Mouse (Mus musculus): ENCODE data around the gene Ormdl3. TPM values are rescaled to one million over a fixed set of nuclear protein-coding genes. Genes with fewer than 3 reads are reported as not detected.

The Ormdl3 gene
- polyA plus RNA-seq, 1 experiment: 17.1 TPM

DNA sequence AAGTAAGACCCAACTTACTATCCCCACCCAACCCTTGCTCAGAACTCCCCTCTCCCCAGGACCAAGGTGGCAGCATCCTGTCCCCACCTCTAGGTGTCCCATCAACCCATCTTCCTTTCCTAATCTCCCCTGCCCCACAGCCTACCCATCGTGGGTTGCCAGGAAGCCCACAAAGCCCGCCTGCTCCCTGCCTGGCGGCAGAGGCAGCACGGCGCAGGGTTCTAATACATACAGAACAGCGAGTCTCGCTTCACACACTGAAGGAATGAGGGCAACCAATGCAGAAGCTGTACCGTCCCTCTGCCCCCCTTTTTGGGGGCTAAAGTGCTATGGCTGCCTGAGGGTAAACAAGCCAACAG, 5.2 kb downstream of the Ormdl3 start:
- H3K4me3 ChIP-seq (ENCODE audit: insufficient read depth, low read length): no peak overlapping the region
- H3K4me1 ChIP-seq (ENCODE audit: control insufficient read depth, insufficient read depth, low read length): peaks cover 36% of the 10 kb centered on the region
- no peak for TF ChIP-seq CTCF (IDR thresholded peaks at IDR 0.05; ENCODE audit: low read depth, low read length)
- H3K27ac ChIP-seq (ENCODE audit: insufficient read depth, low read depth, low read length): no peak overlapping the region

DNA sequence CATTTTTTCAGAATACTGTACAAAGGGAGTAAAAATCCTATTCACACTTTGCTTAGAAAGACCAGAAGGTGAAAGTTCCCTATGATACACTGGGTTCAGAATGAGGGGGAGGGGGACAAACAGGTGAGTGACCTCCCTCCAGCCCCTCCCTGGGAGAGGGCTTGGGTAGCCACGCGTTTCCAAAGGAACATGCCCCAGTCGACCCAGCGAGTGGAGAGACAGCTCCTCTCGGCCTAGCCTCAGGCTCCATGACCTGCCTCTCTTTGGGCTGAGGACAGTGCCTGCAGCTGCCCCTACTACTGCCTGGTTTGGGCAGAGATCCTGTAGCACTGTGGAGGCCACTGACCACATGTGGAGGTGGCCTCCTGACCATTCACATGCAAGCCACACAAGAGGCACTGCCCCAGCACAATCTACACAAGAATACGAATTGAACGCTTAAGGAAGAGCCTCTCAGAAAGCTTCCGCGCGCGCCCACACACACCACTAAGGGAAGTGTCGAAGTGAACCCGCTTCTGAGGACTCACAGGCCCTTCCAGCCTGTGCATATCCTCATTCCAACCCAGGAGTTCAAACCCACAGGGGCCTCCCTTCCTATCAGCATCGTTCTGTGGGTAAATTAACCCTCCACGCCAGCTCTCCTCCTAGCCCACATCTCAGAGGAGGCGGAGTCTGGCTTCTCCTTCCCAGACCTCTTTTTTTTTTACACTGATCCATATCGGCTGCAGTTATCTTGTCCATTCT, 5.7 kb downstream of the Ormdl3 start:
- H3K27ac ChIP-seq (ENCODE audit: insufficient read depth, low read depth, low read length): no peak overlapping the region
- TF ChIP-seq CTCF (IDR thresholded peaks at IDR 0.05; ENCODE audit: low read depth, low read length): no peak
- no peak overlapping the region for H3K4me3 ChIP-seq (ENCODE audit: insufficient read depth, low read length)
- peaks cover 36% of the 10 kb centered on the region for H3K4me1 ChIP-seq (ENCODE audit: control insufficient read depth, insufficient read depth, low read length)

DNA sequence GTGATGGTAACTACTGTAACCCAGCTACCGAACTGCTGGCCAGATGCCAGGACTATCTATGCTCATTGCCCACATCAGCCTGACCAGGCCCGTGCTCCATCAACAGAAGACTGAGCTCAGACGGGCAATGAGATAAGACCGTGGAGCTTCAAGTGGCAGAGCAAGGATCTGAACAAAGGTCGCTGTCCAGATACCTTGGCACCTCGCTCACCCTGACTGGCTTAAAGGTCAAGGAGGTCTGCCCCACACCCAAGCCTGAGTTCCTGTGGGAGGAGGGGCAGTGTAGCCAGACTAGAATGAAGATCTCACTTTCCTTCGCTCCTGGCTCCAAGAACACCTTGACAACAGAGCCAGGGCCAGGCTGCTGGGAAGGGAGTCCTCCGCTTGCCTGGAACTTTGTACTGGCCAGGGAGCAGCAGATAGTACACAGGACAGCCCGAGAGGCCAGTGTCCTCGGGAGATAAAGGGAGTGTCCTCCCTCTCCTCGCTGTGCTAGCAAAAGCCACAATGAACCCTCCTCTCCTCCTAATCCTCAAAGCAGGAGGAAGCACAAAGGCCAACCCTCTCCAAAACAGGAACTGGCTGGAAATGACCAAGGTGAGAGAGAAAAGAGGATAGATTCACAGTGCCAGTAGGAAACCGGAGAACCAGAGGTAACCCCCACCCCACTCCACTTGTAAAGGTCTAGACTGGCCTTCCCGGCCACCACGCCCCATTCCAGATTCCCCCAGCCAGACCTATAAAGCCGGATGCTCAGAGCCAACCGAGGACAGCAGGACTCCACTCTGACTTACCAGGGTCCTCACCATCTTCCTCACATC, 6.7 kb downstream of the Ormdl3 start:
- TF ChIP-seq POLR2A (IDR thresholded peaks at IDR 0.05; ENCODE audit: borderline replicate concordance, low read depth, low read length) (no peak), CTCF (IDR thresholded peaks at IDR 0.05; ENCODE audit: low read depth, low read length) (no peak)
- H3K27ac ChIP-seq (ENCODE audit: insufficient read depth, low read depth, low read length): no peak overlapping the region
- H3K4me3 ChIP-seq (ENCODE audit: insufficient read depth, low read length): no peak overlapping the region
- H3K4me1 ChIP-seq (ENCODE audit: control insufficient read depth, insufficient read depth, low read length): peaks cover 30% of the 10 kb centered on the region

DNA sequence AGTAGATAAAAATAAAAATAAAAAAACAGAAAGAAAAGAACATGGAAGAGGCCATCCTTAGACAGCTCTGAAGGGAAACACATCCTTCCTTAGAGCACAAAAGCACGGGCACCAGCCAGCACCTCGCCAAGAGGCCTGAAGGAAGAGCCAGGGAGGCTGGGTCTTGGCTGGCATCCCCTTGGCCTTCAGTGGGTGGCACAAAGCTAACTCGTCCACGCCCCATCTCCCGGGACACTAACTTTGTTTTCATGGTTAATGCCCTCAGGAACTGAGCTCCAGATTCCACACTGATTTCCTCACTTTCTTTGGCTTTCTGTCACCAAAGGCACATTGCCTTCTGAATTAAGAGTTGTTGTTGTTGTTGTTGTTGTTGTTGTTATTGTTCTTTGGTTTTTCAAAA, 9.4 kb downstream of the Ormdl3 start:
- Histone ChIP-seq H3K27ac (ENCODE audit: insufficient read depth, low read depth, low read length) (no peak overlapping the region), H3K4me1 (ENCODE audit: control insufficient read depth, insufficient read depth, low read length) (peaks cover 13% of the 10 kb centered on the region), H3K4me3 (ENCODE audit: insufficient read depth, low read length) (no peak overlapping the region)
- no peak for TF ChIP-seq POLR2A (IDR thresholded peaks at IDR 0.05; ENCODE audit: borderline replicate concordance, low read depth, low read length)
- TF ChIP-seq CTCF (IDR thresholded peaks at IDR 0.05; ENCODE audit: low read depth, low read length): no peak

DNA sequence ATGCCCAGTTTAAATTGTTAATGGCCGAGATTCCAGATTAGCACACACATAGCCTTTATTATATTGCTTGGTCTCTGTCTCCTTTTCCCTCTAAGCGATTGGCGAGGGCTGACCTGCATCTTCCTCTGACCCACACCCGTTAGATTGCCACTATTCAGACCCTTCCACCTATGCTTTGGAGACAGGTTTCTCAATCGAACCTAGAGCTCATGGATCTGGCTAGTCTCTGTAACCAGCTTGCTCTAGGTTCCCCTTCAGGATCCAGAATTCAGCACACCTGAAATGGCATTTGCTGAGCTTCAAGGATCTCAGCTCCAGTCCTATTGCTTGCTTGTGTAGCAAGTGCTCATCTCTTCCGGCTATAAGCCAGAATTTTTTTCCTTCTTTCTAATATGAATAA, 17.7 kb downstream of the Ormdl3 start:
- Histone ChIP-seq H3K4me1 (ENCODE audit: control insufficient read depth, insufficient read depth, low read length) (no peaks in the 10 kb centered on the region), H3K27ac (ENCODE audit: insufficient read depth, low read depth, low read length) (no peak overlapping the region), H3K4me3 (ENCODE audit: insufficient read depth, low read length) (no peak overlapping the region)
- TF ChIP-seq CTCF (IDR thresholded peaks at IDR 0.05; ENCODE audit: low read depth, low read length): no peak
- no peak for TF ChIP-seq POLR2A (IDR thresholded peaks at IDR 0.05; ENCODE audit: borderline replicate concordance, low read depth, low read length)

DNA sequence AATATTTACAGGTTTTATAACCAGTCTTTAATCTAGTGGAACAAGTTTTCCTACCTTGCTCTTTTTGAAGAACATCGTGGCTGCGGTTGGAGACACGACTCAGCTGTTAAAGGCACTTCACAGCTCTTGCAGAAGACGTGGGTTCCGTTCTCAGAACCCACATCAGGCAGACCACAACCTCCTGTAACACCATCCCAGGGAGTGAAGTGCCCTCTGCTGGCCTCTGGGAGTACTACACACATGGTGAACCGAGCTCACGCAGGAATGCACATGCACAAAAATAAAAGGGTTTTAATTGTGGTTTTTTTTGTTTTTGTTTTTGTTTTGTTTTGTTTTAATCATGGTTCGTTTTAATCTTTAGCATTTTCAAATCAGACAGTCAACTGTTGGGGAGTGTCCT, 18.8 kb downstream of the Ormdl3 start:
- H3K4me3 ChIP-seq (ENCODE audit: insufficient read depth, low read length): no peak overlapping the region
- TF ChIP-seq CTCF (IDR thresholded peaks at IDR 0.05; ENCODE audit: low read depth, low read length) (no peak), POLR2A (IDR thresholded peaks at IDR 0.05; ENCODE audit: borderline replicate concordance, low read depth, low read length) (no peak)
- H3K4me1 ChIP-seq (ENCODE audit: control insufficient read depth, insufficient read depth, low read length): no peaks in the 10 kb centered on the region
- no peak overlapping the region for H3K27ac ChIP-seq (ENCODE audit: insufficient read depth, low read depth, low read length)

DNA sequence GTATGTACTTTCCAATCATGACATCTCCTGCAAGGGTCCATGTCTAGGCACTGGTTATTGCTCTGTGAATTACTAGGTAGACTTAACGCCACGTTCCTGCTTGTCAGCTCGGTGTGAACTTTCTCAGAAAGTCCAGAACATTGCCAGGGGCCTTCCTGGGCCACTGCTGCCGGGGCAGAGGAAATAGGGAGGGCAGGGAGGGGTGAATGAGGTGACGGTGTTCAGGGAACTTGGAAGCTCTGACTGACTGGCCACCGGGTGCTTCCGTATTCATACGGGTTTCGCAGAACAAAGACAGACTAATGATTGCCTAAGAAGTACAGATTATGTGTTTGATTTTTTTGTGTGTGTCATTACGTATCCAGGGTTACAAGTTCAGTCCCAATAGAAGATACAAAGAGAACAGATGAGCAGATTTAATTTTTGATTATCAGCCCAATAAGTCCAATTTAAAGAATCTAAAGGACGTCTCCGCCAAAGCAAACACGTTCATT, 23.2 kb downstream of the Ormdl3 start:
- no peak overlapping the region for H3K27ac ChIP-seq (ENCODE audit: insufficient read depth, low read depth, low read length)
- TF ChIP-seq CTCF (IDR thresholded peaks at IDR 0.05; ENCODE audit: low read depth, low read length) (no peak), POLR2A (IDR thresholded peaks at IDR 0.05; ENCODE audit: borderline replicate concordance, low read depth, low read length) (no peak)
- no peak overlapping the region for H3K4me3 ChIP-seq (ENCODE audit: insufficient read depth, low read length)
- no peaks in the 10 kb centered on the region for H3K4me1 ChIP-seq (ENCODE audit: control insufficient read depth, insufficient read depth, low read length)

DNA sequence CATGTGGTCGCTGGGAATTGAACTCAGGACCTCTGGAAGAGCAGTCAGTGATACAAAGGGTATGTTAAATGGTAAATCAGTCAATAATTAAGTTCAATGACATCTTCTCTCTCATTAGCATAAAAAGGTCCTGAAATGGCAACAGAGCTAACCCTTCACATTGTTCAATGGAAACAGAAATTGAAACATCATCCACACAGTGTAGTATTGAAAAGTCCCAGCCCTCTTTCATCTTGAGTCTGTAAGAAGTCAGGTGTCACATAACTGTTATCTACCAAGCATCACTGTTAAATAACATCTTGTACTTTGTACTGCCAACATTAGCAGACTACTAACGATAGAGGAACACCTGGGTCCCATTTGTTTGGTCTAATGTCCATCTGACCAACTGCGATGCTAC, 24.1 kb downstream of the Ormdl3 start:
- Histone ChIP-seq H3K4me3 (ENCODE audit: insufficient read depth, low read length) (no peak overlapping the region), H3K27ac (ENCODE audit: insufficient read depth, low read depth, low read length) (no peak overlapping the region), H3K4me1 (ENCODE audit: control insufficient read depth, insufficient read depth, low read length) (no peaks in the 10 kb centered on the region)
- TF ChIP-seq CTCF (IDR thresholded peaks at IDR 0.05; ENCODE audit: low read depth, low read length): no peak
- TF ChIP-seq POLR2A (IDR thresholded peaks at IDR 0.05; ENCODE audit: borderline replicate concordance, low read depth, low read length): no peak

DNA sequence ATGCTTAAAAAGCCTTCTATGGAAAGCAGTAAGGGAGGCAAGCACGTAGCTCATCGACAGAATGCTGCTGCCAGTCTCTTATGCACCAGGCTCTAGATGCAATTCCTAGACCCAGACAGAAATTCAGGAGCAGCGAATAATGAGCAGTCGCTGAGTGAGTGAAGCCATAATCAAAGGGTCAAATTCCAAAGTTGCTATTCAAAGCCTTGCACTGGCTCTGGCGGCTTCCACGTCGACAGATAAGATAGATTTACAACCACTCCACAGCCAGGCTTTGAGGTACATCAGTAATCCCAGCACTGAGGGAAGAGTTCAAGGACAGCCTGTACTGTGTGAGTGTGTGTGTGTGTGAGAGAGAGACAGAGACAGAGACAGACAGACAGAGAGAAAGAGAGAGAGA, 26.2 kb downstream of the Ormdl3 start:
- no peak overlapping the region for H3K4me3 ChIP-seq (ENCODE audit: insufficient read depth, low read length)
- H3K4me1 ChIP-seq (ENCODE audit: control insufficient read depth, insufficient read depth, low read length): no peaks in the 10 kb centered on the region
- TF ChIP-seq CTCF (IDR thresholded peaks at IDR 0.05; ENCODE audit: low read depth, low read length): no peak
- no peak for TF ChIP-seq POLR2A (IDR thresholded peaks at IDR 0.05; ENCODE audit: borderline replicate concordance, low read depth, low read length)
- no peak overlapping the region for H3K27ac ChIP-seq (ENCODE audit: insufficient read depth, low read depth, low read length)

DNA sequence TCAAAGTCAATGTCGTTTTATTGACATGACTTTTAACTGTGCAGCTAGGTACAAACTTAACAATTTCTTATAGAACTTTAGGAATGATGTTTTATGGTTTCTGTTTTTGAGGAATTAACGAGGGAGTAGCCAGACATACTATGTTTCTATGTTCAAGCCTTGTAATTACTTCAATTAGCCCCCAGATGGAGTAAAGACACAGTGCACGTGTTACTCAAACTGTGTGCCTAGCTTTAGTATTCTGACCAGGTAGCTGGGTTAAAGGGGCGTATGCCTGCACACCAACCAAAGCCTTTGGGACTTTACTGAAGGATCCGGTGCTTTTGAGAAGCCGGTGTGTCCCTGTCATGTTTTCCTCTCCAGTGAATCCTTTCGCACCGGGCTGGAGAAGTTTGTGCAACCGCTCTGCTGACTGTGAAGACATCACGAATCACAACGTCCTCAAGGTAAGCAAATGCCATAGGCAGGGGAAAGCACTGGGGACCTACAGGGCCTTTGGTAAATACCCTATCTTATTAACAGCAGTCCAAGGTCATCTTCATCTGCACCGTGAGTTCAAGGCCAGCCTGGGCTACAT, 32.0 kb downstream of the Ormdl3 start:
- TF ChIP-seq POLR2A (IDR thresholded peaks at IDR 0.05; ENCODE audit: borderline replicate concordance, low read depth, low read length) (no peak), CTCF (IDR thresholded peaks at IDR 0.05; ENCODE audit: low read depth, low read length) (no peak)
- H3K4me3 ChIP-seq (ENCODE audit: insufficient read depth, low read length): no peak overlapping the region
- H3K27ac ChIP-seq (ENCODE audit: insufficient read depth, low read depth, low read length): no peak overlapping the region
- peaks cover 9% of the 10 kb centered on the region; the same call in 1 of the 2 replicates for H3K4me1 ChIP-seq (ENCODE audit: control insufficient read depth, insufficient read depth, low read length)
